Mouse (Mus musculus): ENCODE measurements around the gene Ffar4. TPM values are rescaled to one million over a fixed set of nuclear protein-coding genes. Genes with fewer than 3 reads are reported as not detected.

Gene Ffar4
- polyA plus RNA-seq, 1 experiment from 2014 or later: 0.15 TPM

- Histone ChIP-seq H3K27me3 (no peaks in the 10 kb centered on the region), H3K9ac (replicated peaks) (no peak overlapping the region), H3K36me3 (peaks cover 27% of the 10 kb centered on the region), H3K9me3 (no peaks in the 10 kb centered on the region), H3K4me1 (no peaks in the 10 kb centered on the region), H3K4me3 (no peak overlapping the region), H3K4me2 (replicated peaks) (no peak overlapping the region), H3K27ac (replicated peaks) (no peak overlapping the region)
- 84% methylated on average over 11 of the region's 11 CpGs for WGBS
- no peak for ATAC-seq (replicated peaks)
Measured at GRCm38 (mm10) chr19:38075051-38075450, 21.8 kb upstream of the Ffar4 start.

DNA sequence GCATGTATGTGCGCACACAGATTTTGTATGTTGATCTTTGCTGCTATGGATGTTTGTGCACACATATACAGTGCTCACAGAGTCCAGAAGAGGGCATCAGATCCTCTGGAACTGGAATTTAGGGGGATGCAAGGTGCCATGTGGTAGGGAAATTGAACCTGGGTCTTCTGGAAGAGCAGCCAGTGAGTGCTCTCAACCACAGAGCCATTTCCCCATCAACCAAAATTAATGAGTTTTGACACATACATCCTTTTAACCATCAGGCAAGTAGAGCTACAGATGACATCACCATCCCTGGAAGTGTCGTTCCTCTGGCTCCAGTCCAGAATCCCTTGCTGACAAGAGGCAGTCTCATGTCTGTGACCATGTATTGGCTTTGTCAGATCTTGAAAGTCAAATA is 20.6 kb upstream of the Ffar4 start:
- no peak overlapping the region for H3K4me2 ChIP-seq (replicated peaks)
- H3K36me3 ChIP-seq: peaks cover 20% of the 10 kb centered on the region; the same call in 1 of the 2 replicates
- 64% methylated on average over 2 of the region's 2 CpGs for WGBS
- no peak overlapping the region for H3K4me3 ChIP-seq
- no peaks in the 10 kb centered on the region for H3K4me1 ChIP-seq
- H3K9me3 ChIP-seq: no peaks in the 10 kb centered on the region
- no peaks in the 10 kb centered on the region for H3K27me3 ChIP-seq
- ATAC-seq (replicated peaks): peak; percentile 41; the same call in 1 of the 2 replicates
- H3K27ac ChIP-seq (replicated peaks): no peak overlapping the region
- H3K9ac ChIP-seq (replicated peaks): no peak overlapping the region

DNA sequence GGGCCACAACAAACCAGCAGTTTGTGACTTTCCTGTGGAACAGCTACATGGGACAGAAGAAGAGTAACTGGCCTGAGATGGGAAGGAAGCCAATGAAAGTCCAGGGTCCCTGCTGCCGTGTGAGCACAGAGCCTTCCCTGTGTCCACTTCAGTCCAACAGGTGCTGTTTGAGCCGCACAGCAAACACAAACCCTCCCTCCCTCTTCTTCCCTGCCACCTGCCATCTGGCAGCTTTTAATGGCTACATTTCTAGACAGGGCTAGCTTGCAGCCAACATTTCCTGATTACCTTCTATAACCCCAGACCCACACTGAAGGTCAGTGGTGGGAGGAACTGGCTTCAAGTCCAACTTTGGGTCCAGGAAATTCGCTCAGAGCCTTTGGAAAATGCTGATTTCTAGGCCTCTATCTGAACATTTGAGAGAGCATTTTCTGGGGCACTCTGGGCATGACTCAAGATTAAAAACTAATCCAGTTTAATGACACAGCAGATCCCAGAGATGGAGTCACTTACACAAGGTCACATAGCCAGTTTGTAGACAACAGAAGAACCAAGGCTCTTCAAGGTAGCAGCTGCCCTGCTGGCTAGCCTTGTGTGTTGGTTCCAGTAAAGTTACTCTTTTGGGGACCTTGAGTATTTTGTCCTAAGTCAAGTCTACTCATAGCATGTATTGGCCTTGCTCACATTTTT is 18.9 kb upstream of the Ffar4 start:
- no peak overlapping the region for H3K4me3 ChIP-seq
- no peaks in the 10 kb centered on the region for H3K27me3 ChIP-seq
- H3K9ac ChIP-seq (replicated peaks): no peak overlapping the region
- H3K27ac ChIP-seq (replicated peaks): no peak overlapping the region
- 83% methylated on average over 3 of the region's 3 CpGs for WGBS
- H3K4me1 ChIP-seq: no peaks in the 10 kb centered on the region
- H3K36me3 ChIP-seq: peaks cover 5% of the 10 kb centered on the region; the same call in 1 of the 2 replicates
- H3K4me2 ChIP-seq (replicated peaks): no peak overlapping the region
- ATAC-seq (replicated peaks): no peak
- H3K9me3 ChIP-seq: no peaks in the 10 kb centered on the region

GRCm38 (mm10) chr19:38081361-38081760 is 15.5 kb upstream of the Ffar4 start:
- H3K4me2 ChIP-seq (replicated peaks): no peak overlapping the region
- no peak overlapping the region for H3K9ac ChIP-seq (replicated peaks)
- no peak overlapping the region for H3K27ac ChIP-seq (replicated peaks)
- no peak for ATAC-seq (replicated peaks)
- H3K9me3 ChIP-seq: no peaks in the 10 kb centered on the region
- WGBS: 80% methylated on average over 3 of the region's 3 CpGs
- H3K36me3 ChIP-seq: no peaks in the 10 kb centered on the region
- H3K4me3 ChIP-seq: no peak overlapping the region
- H3K4me1 ChIP-seq: no peaks in the 10 kb centered on the region
- H3K27me3 ChIP-seq: no peaks in the 10 kb centered on the region

DNA sequence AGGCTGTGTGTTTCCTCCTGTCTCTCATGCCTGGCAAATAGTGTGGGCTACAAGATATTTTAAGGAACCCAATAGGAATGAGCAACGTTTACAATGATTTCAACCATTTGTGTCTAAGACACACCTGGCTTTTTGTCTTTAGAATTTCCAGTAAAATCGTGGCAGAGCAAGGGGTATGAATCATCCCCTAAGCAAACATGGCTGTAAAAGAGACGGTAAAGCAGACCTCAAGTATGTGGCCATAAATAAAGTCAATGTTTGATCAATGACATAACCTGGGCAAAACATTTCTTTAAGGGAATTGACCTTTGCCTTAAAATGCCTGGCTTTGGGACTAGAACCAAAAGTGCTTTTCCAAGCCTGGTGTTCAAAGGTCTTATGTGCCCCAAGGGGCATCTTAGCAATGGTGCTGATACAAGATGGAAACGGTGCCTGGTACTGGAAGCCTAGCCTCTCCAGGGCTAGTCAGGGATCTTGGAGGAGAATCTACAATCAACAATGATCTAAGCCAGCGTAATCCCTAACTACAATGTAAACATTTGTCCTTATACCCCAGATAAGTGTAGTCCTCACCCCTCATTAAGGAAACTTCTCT is 13.8 kb upstream of the Ffar4 start:
- Histone ChIP-seq H3K4me1 (no peaks in the 10 kb centered on the region), H3K27me3 (no peaks in the 10 kb centered on the region), H3K4me2 (replicated peaks) (no peak overlapping the region), H3K27ac (replicated peaks) (no peak overlapping the region), H3K4me3 (no peak overlapping the region), H3K9ac (replicated peaks) (no peak overlapping the region), H3K9me3 (no peaks in the 10 kb centered on the region), H3K36me3 (no peaks in the 10 kb centered on the region)
- WGBS: 87% methylated on average over 5 of the region's 5 CpGs
- no peak for ATAC-seq (replicated peaks)

DNA sequence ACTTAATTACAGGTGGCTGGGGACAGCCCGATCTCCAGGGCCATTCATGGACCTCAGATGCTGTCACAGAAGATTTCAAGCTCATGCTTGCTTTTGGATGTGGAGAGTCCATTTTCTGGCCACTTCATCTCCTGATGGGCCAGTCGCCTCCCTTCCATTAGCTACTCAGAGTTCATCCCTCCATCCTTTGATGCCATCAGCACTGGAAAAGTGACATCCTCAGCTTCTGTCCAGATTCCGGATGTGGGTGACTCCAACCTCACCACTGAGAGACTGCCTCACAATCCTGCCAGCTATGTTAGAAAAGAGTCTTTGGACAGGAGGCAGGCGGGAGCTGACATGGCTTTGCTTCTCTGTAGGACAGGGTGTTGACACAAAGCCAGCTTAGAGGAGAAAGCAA is 11.0 kb upstream of the Ffar4 start:
- H3K4me3 ChIP-seq: no peak overlapping the region
- H3K4me2 ChIP-seq (replicated peaks): no peak overlapping the region
- 88% methylated on average over 4 of the region's 4 CpGs for WGBS
- H3K4me1 ChIP-seq: no peaks in the 10 kb centered on the region
- H3K9me3 ChIP-seq: no peaks in the 10 kb centered on the region
- H3K9ac ChIP-seq (replicated peaks): no peak overlapping the region
- H3K27ac ChIP-seq (replicated peaks): no peak overlapping the region
- no peaks in the 10 kb centered on the region for H3K36me3 ChIP-seq
- ATAC-seq (replicated peaks): no peak
- no peaks in the 10 kb centered on the region for H3K27me3 ChIP-seq

DNA sequence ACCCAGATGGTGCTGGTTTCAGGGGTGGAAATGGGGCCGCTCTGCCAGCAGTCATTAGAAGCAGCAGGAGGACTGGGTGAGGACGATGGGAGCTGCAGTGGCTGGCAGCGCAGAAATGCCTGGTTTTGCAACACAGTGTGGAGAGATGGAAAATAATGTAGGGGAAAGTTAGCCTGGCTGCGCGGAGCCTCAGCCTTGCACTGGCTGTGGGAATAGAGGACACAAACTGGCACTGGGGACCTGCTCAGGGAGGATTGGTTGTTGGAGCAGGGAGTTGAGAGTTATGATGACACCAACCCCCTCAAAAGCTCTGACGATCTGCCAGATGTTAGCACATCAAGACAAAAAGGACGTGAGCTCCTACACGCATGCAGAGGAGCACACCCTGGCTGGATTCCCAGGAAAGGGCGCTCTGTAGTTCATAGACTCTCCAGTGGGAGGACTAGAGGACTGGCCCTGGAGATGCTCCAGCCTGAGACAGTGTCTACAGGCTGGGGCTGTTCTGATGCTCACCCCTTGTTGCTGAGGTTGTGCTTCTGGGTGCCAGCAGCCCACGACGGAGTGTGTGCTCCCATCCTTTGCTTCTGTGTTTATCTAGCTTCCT is 9.8 kb upstream of the Ffar4 start:
- Histone ChIP-seq H3K27me3 (no peaks in the 10 kb centered on the region), H3K4me2 (replicated peaks) (no peak overlapping the region), H3K4me3 (no peak overlapping the region), H3K4me1 (no peaks in the 10 kb centered on the region), H3K9ac (replicated peaks) (no peak overlapping the region), H3K9me3 (no peaks in the 10 kb centered on the region), H3K36me3 (no peaks in the 10 kb centered on the region), H3K27ac (replicated peaks) (no peak overlapping the region)
- ATAC-seq (replicated peaks): no peak; the same call in 1 of the 2 replicates
- 49% methylated on average over 11 of the region's 11 CpGs for WGBS

DNA sequence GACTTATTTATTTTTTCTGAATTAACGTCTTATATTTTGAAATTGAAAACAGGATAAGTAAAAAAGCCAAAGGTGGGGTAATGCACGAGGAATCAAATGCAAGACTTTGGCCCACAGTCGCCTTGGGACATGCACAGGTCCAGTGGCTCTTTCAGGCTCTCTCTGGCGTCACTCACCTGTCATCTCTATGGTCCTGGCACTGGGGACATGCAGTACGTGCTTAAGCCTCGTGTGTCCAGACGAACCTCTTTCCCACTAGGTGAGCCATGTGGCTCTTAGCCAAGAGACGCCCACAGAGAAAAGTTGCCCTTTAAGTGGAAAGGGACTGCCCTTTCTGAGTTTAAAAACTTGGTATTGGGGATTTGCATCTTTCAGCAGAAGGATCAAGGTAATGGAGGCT is 7.5 kb upstream of the Ffar4 start:
- no peak for ATAC-seq (replicated peaks)
- H3K9ac ChIP-seq (replicated peaks): no peak overlapping the region
- 85% methylated on average over 8 of the region's 8 CpGs for WGBS

GRCm38 (mm10) chr19:38091512-38091985 is 5.3 kb upstream of the Ffar4 start:
- H3K9ac ChIP-seq (replicated peaks): no peak overlapping the region
- H3K4me1 ChIP-seq: no peaks in the 10 kb centered on the region
- H3K36me3 ChIP-seq: no peaks in the 10 kb centered on the region
- 52% methylated on average over 4 of the region's 4 CpGs for WGBS
- no peak overlapping the region for H3K4me2 ChIP-seq (replicated peaks)
- H3K4me3 ChIP-seq: no peak overlapping the region
- H3K27ac ChIP-seq (replicated peaks): no peak overlapping the region
- no peaks in the 10 kb centered on the region for H3K9me3 ChIP-seq
- H3K27me3 ChIP-seq: peaks cover 10% of the 10 kb centered on the region
- no peak for ATAC-seq (replicated peaks)

More for the DNA sequence above, 7.5 kb upstream of the Ffar4 start:
- no peaks in the 10 kb centered on the region for H3K9me3 ChIP-seq
- H3K27ac ChIP-seq (replicated peaks): no peak overlapping the region
- H3K4me3 ChIP-seq: no peak overlapping the region
- H3K4me1 ChIP-seq: no peaks in the 10 kb centered on the region
- no peaks in the 10 kb centered on the region for H3K27me3 ChIP-seq
- no peak overlapping the region for H3K4me2 ChIP-seq (replicated peaks)
- H3K36me3 ChIP-seq: no peaks in the 10 kb centered on the region

DNA sequence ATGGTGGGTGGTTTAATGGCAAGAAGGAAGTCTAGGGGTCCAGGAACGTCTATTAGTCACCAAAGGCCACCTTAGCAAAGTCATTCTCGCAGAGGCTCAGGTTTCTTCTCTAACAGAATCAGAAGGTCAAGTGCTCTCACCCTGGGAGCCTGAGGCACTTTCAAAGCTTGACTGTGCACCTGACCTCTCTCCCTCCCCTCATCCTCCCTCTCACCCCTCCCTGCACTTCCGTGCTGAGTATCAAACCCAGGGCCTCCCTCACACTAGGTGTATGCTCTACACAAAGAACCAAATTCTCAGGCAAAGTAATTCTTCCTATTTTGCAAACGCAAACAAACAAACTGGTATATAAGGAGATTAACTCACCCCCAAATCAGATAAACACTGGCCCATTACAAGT is 640 bp upstream of the Ffar4 start:
- Histone ChIP-seq H3K27ac (replicated peaks) (no peak overlapping the region), H3K9ac (replicated peaks) (no peak overlapping the region), H3K4me3 (no peak overlapping the region), H3K4me1 (peaks cover 10% of the 10 kb centered on the region), H3K27me3 (peaks cover 37% of the 10 kb centered on the region), H3K36me3 (no peaks in the 10 kb centered on the region), H3K9me3 (no peaks in the 10 kb centered on the region), H3K4me2 (replicated peaks) (no peak overlapping the region)
- ATAC-seq (replicated peaks): no peak
- WGBS: 16% methylated on average over 4 of the region's 4 CpGs

DNA sequence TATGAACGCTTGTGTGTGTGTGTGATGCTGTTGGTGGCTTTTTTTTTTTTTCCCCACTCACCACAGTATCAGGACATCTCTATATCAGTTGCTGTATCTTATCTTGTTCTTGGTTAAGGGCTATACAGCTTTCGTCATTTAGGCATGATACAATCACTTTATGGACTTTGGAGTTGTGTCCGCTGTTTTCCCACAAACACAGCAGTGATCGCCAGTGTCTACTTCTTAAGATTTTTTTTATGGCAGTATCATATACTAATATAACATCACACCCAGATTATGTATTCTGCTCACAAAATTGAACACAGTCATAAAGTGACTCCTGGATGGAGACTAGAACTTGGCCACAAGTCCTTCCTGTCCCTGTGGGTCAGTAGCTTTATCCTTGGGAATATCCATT is 11.0 kb downstream of the Ffar4 start:
- no peaks in the 10 kb centered on the region for H3K36me3 ChIP-seq
- no peak overlapping the region for H3K9ac ChIP-seq (replicated peaks)
- no peak overlapping the region for H3K4me3 ChIP-seq
- no peak overlapping the region for H3K27ac ChIP-seq (replicated peaks)
- ATAC-seq (replicated peaks): no peak
- H3K27me3 ChIP-seq: no peaks in the 10 kb centered on the region
- WGBS: 94% methylated on average over 4 of the region's 4 CpGs
- H3K4me1 ChIP-seq: no peaks in the 10 kb centered on the region
- H3K9me3 ChIP-seq: no peaks in the 10 kb centered on the region
- H3K4me2 ChIP-seq (replicated peaks): no peak overlapping the region

DNA sequence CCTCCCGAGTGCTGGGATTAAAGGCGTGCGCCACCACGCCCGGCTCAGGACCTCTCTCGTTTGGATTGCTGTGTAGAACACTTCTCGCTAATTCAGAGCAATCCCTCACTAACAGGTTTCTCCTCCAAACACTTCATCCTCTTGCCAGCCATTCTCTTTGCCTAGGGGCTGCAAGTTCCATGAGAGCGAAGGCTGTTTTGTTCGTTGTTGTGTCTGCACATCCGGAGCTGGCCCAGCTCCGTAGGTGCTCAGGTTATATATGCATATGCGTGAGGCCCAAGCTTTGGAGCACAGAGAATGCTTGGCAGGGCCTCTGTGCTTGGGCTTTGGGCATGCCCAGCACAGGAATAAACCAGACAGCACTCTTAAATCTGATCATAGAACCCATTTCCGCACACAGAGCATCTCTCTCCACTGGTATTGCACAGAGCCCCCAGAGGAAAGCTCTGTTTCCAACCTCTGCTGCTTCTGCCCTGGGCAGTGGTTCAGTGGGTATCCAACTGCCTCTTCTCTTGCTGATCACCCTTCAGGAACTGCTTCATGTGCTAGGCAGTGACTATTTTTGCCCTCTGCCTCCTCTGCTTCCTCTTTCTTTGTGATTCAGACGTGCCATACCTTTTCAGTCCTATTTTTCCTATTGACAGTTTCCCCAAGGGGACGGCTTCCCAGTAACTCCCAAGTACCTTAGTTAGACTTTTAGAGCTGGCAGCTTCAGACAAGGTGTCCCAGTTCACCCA is 12.8 kb downstream of the Ffar4 start:
- Histone ChIP-seq H3K36me3 (no peaks in the 10 kb centered on the region), H3K4me1 (no peaks in the 10 kb centered on the region), H3K4me3 (no peak overlapping the region), H3K9me3 (no peaks in the 10 kb centered on the region), H3K4me2 (replicated peaks) (no peak overlapping the region), H3K27me3 (no peaks in the 10 kb centered on the region), H3K9ac (replicated peaks) (no peak overlapping the region), H3K27ac (replicated peaks) (no peak overlapping the region)
- no peak for ATAC-seq (replicated peaks)
- 90% methylated on average over 15 of the region's 15 CpGs for WGBS
